Mouse (Mus musculus): Measurements from ENCODE around the gene Gm20696. TPM values are rescaled to one million over a fixed set of nuclear protein-coding genes. Genes with fewer than 3 reads are reported as not detected.

The Gm20696 gene
- polyA plus RNA-seq, 1 experiment from 2014 or later: 3.0 TPM

- Histone ChIP-seq H3K27me3 (ENCODE audit: control insufficient read depth, insufficient read depth, low read length) (no peaks in the 10 kb centered on the region), H3K4me1 (ENCODE audit: control insufficient read depth, insufficient read depth, low read length) (no peaks in the 10 kb centered on the region), H3K4me2 (ENCODE audit: low read depth, low read length) (no peak overlapping the region), H3K36me3 (ENCODE audit: control insufficient read depth, insufficient read depth, low read length) (no peaks in the 10 kb centered on the region), H3K4me3 (ENCODE audit: low read depth, low read length) (no peak overlapping the region), H3K27ac (ENCODE audit: low read depth, low read length) (no peak overlapping the region), H3K9me3 (ENCODE audit: control insufficient read depth, low read length) (no peaks in the 10 kb centered on the region), H3K9ac (replicated peaks; ENCODE audit: low read depth, low read length) (no peak overlapping the region)
- no peak for ATAC-seq (ENCODE audit: low read depth)
- 93% methylated on average over 5 of the region's 5 CpGs for WGBS
These were observed 413.8 kb downstream of the Gm20696 start for GRCm38 (mm10) chr6:99252816-99253215.

- Histone ChIP-seq H3K27me3 (ENCODE audit: control insufficient read depth, insufficient read depth, low read length) (no peaks in the 10 kb centered on the region), H3K4me2 (ENCODE audit: low read depth, low read length) (no peak overlapping the region), H3K27ac (ENCODE audit: low read depth, low read length) (no peak overlapping the region), H3K9me3 (ENCODE audit: control insufficient read depth, low read length) (no peaks in the 10 kb centered on the region), H3K36me3 (ENCODE audit: control insufficient read depth, insufficient read depth, low read length) (no peaks in the 10 kb centered on the region), H3K9ac (replicated peaks; ENCODE audit: low read depth, low read length) (no peak overlapping the region), H3K4me3 (ENCODE audit: low read depth, low read length) (no peak overlapping the region), H3K4me1 (ENCODE audit: control insufficient read depth, insufficient read depth, low read length) (no peaks in the 10 kb centered on the region)
- ATAC-seq (ENCODE audit: low read depth): no peak
- 91% methylated on average over 4 of the region's 4 CpGs for WGBS
These were observed 414.7 kb downstream of the Gm20696 start for GRCm38 (mm10) chr6:99251924-99252323.

GRCm38 (mm10) chr6:99251222-99251621, 415.4 kb downstream of the Gm20696 start:
- H3K36me3 ChIP-seq (ENCODE audit: control insufficient read depth, insufficient read depth, low read length): no peaks in the 10 kb centered on the region
- no peak overlapping the region for H3K9ac ChIP-seq (replicated peaks; ENCODE audit: low read depth, low read length)
- H3K27ac ChIP-seq (ENCODE audit: low read depth, low read length): no peak overlapping the region
- WGBS: 77% methylated on average over 3 of the region's 3 CpGs
- H3K9me3 ChIP-seq (ENCODE audit: control insufficient read depth, low read length): no peaks in the 10 kb centered on the region
- no peak overlapping the region for H3K4me3 ChIP-seq (ENCODE audit: low read depth, low read length)
- no peaks in the 10 kb centered on the region for H3K4me1 ChIP-seq (ENCODE audit: control insufficient read depth, insufficient read depth, low read length)
- ATAC-seq (ENCODE audit: low read depth): no peak
- H3K27me3 ChIP-seq (ENCODE audit: control insufficient read depth, insufficient read depth, low read length): no peaks in the 10 kb centered on the region
- no peak overlapping the region for H3K4me2 ChIP-seq (ENCODE audit: low read depth, low read length)

- no peaks in the 10 kb centered on the region for H3K36me3 ChIP-seq (ENCODE audit: control insufficient read depth, insufficient read depth, low read length)
- no peak for ATAC-seq (ENCODE audit: low read depth)
- H3K27ac ChIP-seq (ENCODE audit: low read depth, low read length): no peak overlapping the region
- no peaks in the 10 kb centered on the region for H3K4me1 ChIP-seq (ENCODE audit: control insufficient read depth, insufficient read depth, low read length)
- H3K27me3 ChIP-seq (ENCODE audit: control insufficient read depth, insufficient read depth, low read length): no peaks in the 10 kb centered on the region
- no peak overlapping the region for H3K4me2 ChIP-seq (ENCODE audit: low read depth, low read length)
- H3K9ac ChIP-seq (replicated peaks; ENCODE audit: low read depth, low read length): no peak overlapping the region
- 80% methylated on average over 5 of the region's 5 CpGs for WGBS
- no peaks in the 10 kb centered on the region for H3K9me3 ChIP-seq (ENCODE audit: control insufficient read depth, low read length)
- no peak overlapping the region for H3K4me3 ChIP-seq (ENCODE audit: low read depth, low read length)
These were observed 417.0 kb downstream of the Gm20696 start for GRCm38 (mm10) chr6:99249496-99250030.

GRCm38 (mm10) chr6:99248396-99248795, 418.2 kb downstream of the Gm20696 start:
- WGBS: 70% methylated on average over 8 of the region's 8 CpGs
- no peaks in the 10 kb centered on the region for H3K36me3 ChIP-seq (ENCODE audit: control insufficient read depth, insufficient read depth, low read length)
- no peak overlapping the region for H3K27ac ChIP-seq (ENCODE audit: low read depth, low read length)
- no peak overlapping the region for H3K4me2 ChIP-seq (ENCODE audit: low read depth, low read length)
- no peaks in the 10 kb centered on the region for H3K4me1 ChIP-seq (ENCODE audit: control insufficient read depth, insufficient read depth, low read length)
- H3K27me3 ChIP-seq (ENCODE audit: control insufficient read depth, insufficient read depth, low read length): no peaks in the 10 kb centered on the region
- ATAC-seq (ENCODE audit: low read depth): no peak
- H3K9me3 ChIP-seq (ENCODE audit: control insufficient read depth, low read length): no peaks in the 10 kb centered on the region
- H3K9ac ChIP-seq (replicated peaks; ENCODE audit: low read depth, low read length): no peak overlapping the region
- H3K4me3 ChIP-seq (ENCODE audit: low read depth, low read length): no peak overlapping the region

- no peaks in the 10 kb centered on the region for H3K4me1 ChIP-seq (ENCODE audit: control insufficient read depth, insufficient read depth, low read length)
- H3K36me3 ChIP-seq (ENCODE audit: control insufficient read depth, insufficient read depth, low read length): no peaks in the 10 kb centered on the region
- no peaks in the 10 kb centered on the region for H3K9me3 ChIP-seq (ENCODE audit: control insufficient read depth, low read length)
- no peak overlapping the region for H3K4me3 ChIP-seq (ENCODE audit: low read depth, low read length)
- no peak overlapping the region for H3K4me2 ChIP-seq (ENCODE audit: low read depth, low read length)
- H3K9ac ChIP-seq (replicated peaks; ENCODE audit: low read depth, low read length): no peak overlapping the region
- H3K27ac ChIP-seq (ENCODE audit: low read depth, low read length): no peak overlapping the region
- WGBS: 96% methylated on average over 10 of the region's 10 CpGs
- no peak for ATAC-seq (ENCODE audit: low read depth)
- H3K27me3 ChIP-seq (ENCODE audit: control insufficient read depth, insufficient read depth, low read length): no peaks in the 10 kb centered on the region
These were observed 424.8 kb downstream of the Gm20696 start for GRCm38 (mm10) chr6:99241625-99242395.

- no peaks in the 10 kb centered on the region for H3K27me3 ChIP-seq (ENCODE audit: control insufficient read depth, insufficient read depth, low read length)
- no peaks in the 10 kb centered on the region for H3K4me1 ChIP-seq (ENCODE audit: control insufficient read depth, insufficient read depth, low read length)
- no peak overlapping the region for H3K9ac ChIP-seq (replicated peaks; ENCODE audit: low read depth, low read length)
- no peaks in the 10 kb centered on the region for H3K36me3 ChIP-seq (ENCODE audit: control insufficient read depth, insufficient read depth, low read length)
- no peak for ATAC-seq (ENCODE audit: low read depth)
- H3K9me3 ChIP-seq (ENCODE audit: control insufficient read depth, low read length): no peaks in the 10 kb centered on the region
- no peak overlapping the region for H3K4me3 ChIP-seq (ENCODE audit: low read depth, low read length)
- no peak overlapping the region for H3K27ac ChIP-seq (ENCODE audit: low read depth, low read length)
- H3K4me2 ChIP-seq (ENCODE audit: low read depth, low read length): no peak overlapping the region
These were observed 425.8 kb downstream of the Gm20696 start for GRCm38 (mm10) chr6:99240764-99241163.

- Histone ChIP-seq H3K4me2 (ENCODE audit: low read depth, low read length) (no peak overlapping the region), H3K9me3 (ENCODE audit: control insufficient read depth, low read length) (no peaks in the 10 kb centered on the region), H3K4me3 (ENCODE audit: low read depth, low read length) (no peak overlapping the region), H3K4me1 (ENCODE audit: control insufficient read depth, insufficient read depth, low read length) (peaks cover 8% of the 10 kb centered on the region; the same call in 1 of the 2 replicates), H3K27ac (ENCODE audit: low read depth, low read length) (no peak overlapping the region), H3K36me3 (ENCODE audit: control insufficient read depth, insufficient read depth, low read length) (no peaks in the 10 kb centered on the region), H3K27me3 (ENCODE audit: control insufficient read depth, insufficient read depth, low read length) (no peaks in the 10 kb centered on the region), H3K9ac (replicated peaks; ENCODE audit: low read depth, low read length) (no peak overlapping the region)
- 84% methylated on average over 8 of the region's 8 CpGs for WGBS
- no peak for ATAC-seq (ENCODE audit: low read depth)
These were observed 431.0 kb downstream of the Gm20696 start for GRCm38 (mm10) chr6:99235588-99235987.

GRCm38 (mm10) chr6:99233411-99233810, 433.2 kb downstream of the Gm20696 start:
- no peak for ATAC-seq (ENCODE audit: low read depth)
- peaks cover 8% of the 10 kb centered on the region; the same call in 1 of the 2 replicates for H3K4me1 ChIP-seq (ENCODE audit: control insufficient read depth, insufficient read depth, low read length)
- no peaks in the 10 kb centered on the region for H3K9me3 ChIP-seq (ENCODE audit: control insufficient read depth, low read length)
- no peak overlapping the region for H3K4me2 ChIP-seq (ENCODE audit: low read depth, low read length)
- no peak overlapping the region for H3K4me3 ChIP-seq (ENCODE audit: low read depth, low read length)
- WGBS: 34% methylated on average over 10 of the region's 10 CpGs
- H3K27me3 ChIP-seq (ENCODE audit: control insufficient read depth, insufficient read depth, low read length): no peaks in the 10 kb centered on the region
- H3K36me3 ChIP-seq (ENCODE audit: control insufficient read depth, insufficient read depth, low read length): no peaks in the 10 kb centered on the region
- H3K9ac ChIP-seq (replicated peaks; ENCODE audit: low read depth, low read length): no peak overlapping the region
- H3K27ac ChIP-seq (ENCODE audit: low read depth, low read length): no peak overlapping the region
